Mouse (Mus musculus) testis, postnatal 10 days (tissue): Measurements from ENCODE around the gene Prkci.

Source experiments
- DNase-seq: peaks from one replicate; pipeline ENCODE4 v3.0.0; 2021; ENCODE audit warnings: low spot score

Prkci gene

DNA sequence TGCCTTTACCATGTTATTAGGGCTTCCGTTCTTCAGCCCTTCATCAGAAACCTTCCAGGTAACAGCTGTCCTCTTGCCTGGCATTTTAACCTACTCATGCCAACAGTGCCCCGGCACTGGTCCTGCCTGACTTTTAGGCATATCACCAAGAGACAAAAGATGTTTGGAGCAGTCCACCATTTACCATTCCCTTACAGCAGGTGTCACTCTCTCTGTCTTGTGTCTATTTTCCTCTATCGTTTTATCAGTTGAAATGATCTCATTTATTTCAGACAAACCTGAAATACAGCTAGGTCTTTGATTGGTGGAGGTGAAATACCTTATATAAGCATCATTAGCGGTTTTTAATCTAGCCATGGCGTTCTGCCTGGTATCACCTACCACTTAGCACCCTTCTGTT is 53.5 kb downstream of the Prkci start:
- no peak for DNase-seq

DNA sequence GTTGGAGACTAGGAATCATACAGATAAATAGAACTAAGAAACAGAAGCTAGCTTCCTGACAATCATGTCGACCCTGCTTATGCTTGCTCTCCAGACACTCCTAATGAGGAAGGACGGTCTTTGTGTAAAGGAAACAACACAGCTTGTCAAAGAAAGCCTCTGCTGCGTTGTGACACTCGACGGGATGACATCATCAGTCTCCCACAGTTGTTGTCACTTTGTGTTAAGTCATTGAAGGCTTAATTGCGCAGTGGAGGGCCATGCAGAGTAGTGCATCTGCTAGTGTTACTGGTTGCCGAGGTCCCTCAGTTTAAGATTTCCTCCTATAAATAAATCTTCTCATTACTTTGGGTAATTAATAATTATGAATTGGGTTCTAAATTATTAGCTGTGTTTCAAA is 54.8 kb downstream of the Prkci start:
- no peak for DNase-seq

DNA sequence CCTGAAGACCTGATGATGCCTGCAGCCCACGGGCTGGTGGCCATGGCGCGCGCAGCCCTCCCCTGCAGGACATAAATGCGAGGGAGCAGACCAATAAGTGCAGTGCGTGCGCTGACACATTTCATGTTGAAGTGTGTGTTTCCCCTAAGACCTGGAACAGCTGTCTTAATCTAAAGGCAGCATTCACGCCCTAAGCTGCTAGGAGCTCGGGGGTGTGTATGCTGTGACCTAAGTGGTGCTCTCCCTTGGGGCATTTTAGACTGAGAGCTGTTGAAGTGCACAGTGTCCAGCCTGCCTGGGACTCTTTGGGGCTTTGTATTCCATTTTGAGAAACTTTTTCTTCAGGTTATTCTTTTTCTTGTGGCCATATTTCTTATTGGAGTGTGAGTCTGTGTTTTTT is 56.2 kb downstream of the Prkci start:
- no peak for DNase-seq

DNA sequence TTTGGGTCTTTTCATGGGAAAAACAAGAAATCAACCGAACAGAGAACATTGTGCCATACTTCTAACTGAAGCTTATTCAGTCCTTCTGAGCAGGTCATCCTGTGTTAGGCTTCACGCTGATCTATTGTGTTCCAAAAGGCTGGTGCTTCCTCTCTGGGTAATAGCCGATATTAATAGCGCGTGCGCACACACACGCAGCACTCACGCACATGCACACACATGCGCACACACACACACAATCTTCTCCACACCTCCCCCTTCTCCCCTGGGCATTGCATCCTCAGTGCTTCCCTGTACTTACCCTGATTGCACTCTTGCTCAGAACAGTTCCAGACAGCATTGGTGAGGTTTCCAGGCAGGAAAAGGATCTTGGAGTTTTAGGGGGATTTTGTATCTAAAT is 57.6 kb downstream of the Prkci start:
- DNase-seq, result no peak

DNA sequence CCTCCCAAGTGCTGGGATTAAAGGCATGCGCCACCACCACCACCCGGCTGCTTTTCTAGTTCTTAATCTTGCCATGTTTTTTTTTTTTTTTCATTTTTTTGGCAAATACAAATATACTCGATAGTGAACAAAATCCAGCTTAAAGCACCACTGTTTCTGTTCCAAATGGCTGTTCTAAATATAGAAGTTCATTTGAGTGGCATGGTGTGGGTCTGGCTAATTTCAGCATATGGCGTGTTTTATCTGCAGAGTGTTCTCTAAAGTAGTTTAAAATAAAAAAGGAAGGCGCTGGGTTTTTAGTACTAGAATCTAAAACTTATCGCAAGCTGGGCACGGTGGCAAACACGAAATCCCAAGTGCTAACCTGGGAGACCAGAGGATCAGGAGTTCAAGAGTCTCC is 59.3 kb downstream of the Prkci start:
- no peak for DNase-seq

DNA sequence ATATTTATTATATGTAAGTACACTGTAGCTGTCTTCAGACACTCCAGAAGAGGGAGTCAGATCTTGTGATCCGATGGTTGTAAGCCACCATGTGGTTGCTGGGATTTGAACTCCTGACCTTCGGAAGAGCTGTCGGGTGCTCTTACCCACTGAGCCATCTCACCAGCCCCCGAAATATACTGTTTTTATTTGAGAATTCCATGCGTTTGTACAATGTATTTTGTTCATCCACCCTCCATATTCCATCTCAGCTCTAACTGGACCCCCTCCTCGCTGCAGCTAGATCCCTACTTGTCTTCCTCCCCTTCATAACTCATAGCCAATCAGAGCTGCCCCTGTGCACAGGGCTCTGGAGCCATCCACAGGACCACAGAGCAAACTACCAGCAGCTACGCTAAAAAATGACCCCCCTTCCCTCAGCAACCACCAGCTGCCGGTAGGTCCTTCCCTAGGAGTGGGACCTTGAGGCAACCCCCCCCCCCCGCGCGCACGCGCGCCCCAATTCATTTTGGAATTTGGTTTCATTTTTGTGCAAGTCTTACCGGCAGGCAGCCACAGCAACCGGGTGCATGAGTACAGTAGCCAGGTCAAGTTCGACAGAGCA is 60.6 kb downstream of the Prkci start:
- peak; percentile 50 for DNase-seq

DNA sequence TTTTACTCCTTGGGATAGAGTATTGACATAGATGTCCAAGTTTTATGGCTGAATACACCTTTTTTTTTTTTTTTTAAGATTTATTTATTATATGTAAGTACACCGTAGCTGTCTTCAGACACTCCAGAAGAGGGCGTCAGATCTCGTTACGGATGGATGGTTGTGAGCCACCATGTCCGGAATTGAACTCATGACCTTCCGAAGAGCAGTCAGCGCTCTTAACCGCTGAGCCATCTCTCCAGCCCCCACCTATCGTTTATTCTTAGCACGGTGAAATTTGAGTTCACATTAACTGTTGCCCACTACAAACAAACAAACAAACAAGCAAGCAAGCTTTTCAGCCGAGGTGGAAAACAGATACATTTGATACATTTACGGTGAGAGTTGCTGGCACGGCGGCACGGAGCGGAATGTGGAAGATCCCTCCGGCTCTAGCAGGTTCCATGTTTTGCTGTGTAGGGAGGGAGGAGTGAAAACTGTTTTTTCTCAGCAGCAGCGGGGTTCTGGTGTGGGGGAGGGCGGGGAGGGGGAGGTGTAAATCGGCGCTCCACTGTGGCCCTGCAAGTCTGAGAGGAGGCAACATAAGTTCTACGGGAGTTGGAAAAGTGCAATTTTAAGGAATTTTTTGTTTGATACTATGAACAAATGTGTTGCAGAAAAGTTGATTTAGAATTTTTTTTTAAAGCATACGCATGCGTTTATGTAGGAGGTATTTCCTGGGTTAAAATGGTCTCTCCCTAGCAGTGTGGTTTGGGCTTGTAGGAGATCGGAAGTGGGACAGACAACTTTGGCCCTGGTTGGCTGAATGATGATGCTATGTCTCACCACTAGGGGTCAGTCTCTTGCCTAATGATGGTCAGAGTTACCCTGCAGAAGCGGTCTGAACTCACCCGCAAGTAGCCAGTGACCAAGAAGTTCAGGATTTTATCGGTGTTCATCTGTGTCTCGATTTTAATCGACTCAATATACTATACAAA is 61.4 kb downstream of the Prkci start:
- peak; percentile 74 for DNase-seq

DNA sequence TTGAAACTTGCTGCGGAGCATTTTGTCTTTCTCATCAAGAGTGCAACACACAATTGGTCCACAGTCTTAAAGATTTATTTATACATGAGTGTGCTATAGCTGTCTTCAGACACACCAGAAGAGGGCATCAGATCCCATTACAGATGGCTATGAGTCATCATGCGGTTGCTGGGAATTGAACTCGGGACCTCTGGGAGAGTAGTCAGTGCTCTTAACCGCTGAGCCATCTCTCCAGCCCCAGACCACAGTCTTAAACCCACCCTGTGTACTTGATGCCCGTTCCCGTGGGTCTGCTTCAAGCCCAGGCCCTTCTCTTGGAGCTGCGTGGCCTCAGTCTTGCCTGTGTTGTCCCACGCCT is 65.2 kb downstream of the Prkci start:
- DNase-seq, result no peak

DNA sequence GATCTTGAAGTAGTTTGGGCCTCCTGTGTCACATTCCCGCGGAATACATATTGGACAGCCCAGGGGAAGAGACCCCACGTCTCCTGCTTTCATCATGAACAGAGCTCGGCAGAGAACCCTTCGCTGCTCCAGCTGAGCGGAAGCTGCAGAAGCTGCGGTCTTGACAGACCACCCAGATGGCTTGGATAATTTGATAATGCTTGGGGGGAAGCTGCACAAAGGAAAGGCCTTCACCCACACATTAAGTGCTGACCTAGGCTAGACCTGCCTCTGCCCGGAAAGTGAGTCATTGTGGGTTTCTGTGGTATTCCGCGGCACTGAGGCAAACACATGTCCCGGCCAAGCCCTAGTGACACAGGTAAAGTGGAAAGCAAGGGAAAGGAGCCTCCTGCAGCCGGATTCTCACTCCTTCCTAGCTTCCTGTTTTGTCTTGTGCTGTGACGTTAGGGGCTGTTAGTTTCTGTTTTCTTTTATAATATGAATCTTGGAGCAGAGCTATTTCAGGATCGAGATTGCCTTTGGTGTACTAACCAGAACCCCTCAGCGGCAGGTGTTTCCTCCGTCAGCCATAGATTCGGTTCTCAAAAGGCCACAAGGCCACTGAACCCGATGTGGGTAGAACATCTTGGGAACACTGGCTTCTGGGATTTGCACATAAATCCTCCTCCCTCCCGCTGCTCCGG is 65.7 kb downstream of the Prkci start:
- DNase-seq, result no peak

DNA sequence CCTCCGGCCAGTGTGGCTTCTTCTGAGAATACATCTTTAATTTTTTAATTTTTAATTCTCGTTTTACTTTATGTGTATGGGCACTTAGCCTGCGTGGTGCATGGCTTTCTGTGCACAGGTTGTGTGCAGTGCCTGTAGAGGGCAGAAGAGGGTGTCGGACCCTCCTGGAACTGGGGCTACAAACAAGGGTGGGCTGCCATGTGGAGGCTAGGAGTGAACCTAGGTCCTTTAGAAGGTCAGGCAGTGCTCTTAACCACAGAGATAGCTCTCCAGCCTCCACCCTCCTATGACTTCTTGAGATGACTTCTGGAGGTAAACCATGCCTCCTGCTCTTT is 66.2 kb downstream of the Prkci start:
- no peak for DNase-seq

DNA sequence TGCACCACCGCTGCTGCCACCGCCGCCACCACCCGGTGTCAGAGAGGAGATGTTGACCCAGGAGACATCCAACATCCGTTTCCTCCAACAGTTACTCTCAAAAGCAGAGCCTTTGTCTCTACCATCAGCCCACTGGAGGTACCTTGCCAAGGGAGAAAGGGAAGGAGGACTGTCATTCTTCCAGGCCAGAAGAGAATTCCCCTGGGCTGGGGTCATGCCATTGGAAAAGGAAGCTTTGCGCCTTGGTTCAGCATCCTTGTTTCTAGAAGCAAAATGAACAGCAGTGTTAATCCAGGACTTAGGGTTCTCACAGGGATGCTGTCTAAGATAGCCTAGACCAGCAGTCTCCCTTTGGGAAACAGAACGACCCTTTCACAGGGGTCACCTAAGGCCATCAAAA is 66.8 kb downstream of the Prkci start:
- DNase-seq, result no peak

DNA sequence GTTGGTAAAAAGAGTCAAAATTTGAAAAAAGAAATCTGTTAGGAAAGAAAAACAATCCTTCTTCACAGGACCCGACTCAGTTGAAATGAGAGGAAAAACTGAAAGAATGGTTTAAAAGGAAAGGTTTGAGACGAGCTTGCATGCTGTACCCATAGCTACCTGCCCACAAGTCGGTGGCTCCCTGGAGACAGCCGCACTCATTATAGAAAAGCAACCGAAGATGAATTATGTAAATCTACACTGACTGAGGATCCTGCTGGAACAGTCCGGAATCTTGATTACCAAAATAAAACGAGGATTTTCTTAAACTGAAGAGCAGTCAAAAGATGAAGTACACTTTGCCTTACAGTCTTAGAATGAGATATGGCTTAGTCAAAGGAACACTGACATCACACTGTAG is 72.9 kb downstream of the Prkci start:
- no peak for DNase-seq

DNA sequence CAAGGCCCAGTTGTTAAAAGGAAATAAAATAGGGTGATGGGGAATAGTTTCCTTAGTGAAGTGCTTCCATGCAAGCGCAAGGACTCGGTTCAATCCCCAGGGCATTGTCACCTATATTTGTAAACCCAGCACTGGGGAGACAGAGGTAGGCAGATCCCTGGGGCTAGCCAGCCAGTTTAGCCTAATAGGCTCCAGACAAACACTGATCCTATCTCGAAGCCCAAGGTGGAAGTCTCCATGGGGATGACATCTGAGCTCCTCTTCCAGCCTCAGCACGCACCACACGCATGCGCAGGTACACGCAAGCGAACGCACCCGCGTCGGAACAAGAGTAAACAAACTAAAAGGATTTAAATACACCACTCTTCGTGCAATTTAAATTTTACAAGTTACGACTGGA is 76.3 kb downstream of the Prkci start:
- no peak for DNase-seq

DNA sequence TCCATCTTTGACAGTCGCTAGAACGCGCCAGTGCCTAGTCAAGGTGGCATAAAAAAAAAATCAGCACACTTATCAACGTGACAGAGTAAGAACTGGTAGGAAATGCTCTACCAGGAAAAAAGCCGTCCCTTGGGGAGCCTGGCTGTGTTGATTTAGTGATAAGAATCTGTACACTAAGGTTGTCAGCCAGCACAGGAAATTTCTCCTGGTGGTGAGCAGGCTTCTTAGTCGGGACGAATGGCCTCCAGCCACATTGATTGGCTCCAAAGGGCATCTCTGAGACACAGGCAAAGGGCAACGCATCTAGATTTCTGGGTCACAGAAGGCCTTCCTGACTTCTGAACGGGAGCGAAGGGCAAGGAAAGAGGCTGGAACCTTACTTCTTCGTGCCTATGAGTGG is 80.3 kb downstream of the Prkci start:
- no peak for DNase-seq

DNA sequence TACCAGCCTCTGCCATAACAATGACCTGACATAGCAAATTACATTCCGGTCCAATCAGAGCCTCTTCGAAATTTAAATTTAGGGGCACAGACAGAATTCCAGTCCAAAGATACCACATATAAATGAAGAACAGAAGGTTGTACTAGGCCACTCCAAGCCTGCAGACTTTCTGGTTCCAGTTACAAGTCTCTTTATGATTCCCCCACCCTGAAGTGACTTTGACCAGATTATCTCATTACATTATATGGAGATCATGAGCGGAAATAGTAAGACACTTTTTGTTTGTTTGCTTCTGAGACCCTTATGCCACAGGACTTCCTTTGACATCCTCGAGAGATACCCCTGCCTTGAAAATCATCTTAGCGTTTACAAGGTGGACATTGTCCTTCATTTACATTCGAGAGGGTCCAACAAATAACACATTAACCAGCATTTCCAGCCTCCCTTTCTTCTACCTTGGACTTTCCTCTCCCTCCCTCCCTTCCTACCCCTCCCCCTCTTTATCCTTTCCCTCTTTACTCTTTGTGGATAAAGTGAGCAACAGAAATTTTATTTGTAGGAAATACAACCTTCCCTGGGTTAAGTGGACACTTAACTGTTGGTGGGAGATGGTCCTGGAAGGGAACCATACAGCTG is 81.6 kb downstream of the Prkci start:
- DNase-seq, result no peak

DNA sequence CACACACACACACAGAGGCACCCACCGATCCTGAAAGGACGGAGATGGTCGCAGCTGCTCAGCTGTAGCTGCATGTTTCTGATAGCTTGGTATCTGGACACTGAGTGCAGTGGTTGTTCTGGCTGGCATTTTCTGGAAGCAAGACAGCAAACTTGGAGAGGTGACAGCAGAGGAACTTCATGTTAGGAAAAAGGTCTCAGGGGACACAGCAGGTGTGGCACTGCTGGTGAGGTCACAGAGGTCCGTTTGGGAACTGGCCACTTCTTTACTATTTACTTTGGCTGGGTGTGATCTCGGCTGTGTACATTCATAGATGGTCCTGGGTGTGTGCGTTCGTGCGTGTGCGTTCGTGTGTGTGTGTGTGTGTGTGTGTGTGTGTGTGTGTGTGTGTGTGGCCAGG is 83.9 kb downstream of the Prkci start:
- no peak for DNase-seq

DNA sequence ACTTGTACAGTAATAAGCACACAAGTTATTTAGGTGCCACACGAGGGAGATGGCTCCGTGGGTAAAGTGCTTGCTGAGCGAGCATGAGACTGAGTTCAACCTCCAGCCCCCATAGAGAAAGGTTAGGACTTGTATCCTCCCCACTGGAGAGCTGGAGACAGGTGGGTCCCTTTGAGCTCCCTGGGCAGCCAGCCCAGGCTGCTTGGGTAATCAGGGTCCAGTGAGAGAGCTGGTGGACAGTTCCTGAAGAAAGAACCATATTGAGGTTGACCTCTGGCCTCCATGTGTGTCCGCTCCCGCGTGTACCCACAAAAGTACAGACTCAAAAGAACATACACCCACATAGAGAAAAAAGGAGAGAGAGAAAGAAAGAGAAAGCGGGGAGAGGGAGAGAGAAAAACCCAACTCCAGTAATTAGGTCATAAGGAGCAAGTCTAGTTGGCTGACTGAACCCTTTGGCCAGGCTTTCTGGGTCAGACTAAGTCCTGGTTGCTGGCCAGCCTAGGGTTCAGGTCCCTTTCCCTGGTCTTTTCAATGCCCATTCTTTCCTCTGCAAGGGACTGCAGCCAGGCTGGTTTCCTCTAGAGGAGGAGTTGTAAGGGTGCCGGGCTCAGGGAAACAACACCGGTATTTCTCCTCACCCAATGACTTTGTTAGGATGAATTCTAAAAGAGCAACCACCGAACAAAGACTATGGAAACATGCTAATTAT is 85.4 kb downstream of the Prkci start:
- DNase-seq, result no peak

DNA sequence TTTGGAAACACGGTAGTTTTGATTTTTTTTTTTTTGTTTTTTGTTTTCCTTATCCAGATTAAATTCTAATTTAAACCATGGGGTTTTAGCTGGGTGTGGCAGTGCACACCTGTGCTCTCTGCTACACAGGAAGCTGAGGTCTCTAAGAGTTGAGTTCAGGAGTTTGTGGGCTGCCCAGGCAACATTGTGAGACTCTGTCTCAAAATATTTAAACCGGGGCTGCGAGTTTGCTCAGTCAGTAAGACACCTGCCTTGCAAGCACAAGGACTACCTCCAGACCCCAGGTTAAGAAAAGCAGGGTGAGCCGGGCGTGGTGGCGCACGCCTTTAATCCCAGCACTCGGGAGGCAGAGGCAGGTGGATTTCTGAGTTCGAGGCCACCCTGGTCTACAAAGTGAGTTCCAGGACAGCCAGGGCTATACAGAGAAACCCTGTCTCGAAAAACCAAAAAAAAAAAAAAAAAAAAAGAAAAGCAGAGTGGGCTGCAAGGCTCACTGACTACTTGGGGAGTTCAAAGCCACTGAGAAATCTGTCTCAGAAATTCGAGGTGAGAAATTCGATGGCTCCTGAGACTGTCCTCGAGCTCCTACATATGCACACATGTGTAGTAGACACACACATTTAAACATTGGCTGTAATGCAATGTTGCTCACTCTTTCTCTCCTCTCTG is 87.4 kb downstream of the Prkci start:
- no peak for DNase-seq

DNA sequence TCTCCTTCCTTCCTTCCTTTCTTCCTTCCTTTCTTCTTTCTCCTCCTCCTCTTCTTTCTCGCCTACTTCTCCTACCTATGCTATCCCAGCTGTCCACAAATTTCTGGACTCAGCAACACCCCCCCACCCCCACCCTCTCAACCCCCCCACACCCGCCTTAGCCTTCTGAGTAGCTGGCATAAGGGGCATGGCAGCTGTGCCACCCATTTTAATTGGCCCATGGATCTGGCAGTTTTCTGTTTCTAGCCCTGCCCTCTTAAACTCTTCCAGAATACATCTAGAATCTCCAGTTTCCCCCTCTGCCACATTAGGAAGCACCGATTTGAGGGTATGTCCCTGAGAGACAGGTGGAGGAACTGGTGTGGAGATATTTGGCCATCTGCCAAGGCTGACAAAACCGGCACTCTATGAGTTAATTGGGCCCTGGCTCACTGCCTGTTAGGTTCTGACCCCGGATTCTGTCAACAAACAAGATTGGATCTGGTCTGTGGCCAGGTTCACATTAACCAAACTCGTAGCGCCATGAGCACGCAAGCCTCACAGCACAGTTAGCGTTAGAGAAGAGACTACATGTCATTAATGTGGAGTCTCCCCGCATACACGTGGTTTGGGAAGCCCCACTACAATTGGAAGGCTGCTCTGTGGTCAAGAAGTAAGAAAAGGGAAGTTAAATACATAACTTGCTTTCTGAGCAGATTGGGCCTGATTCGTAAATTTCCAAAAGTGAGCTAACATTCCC is 88.1 kb downstream of the Prkci start:
- DNase-seq, result peak; percentile 64

DNA sequence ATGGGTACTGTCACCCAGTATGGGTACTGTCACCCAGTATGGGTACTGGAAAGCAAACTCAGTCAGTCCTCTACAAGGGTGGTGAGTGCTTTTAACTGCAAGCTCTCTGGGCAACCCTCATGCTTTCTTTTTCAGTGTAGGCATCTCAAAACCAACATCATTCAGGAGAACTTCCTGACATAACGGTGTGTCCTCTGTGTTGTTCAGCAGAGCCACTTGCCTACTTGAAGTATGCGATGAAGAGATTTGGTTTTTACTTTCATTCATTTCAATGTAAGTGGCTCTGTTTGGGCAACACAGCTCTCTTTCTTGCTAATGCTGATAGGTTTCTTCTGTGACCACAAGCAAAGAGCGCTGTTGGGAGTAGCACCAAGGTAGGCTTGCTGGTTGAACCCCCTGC is 89.5 kb downstream of the Prkci start:
- no peak for DNase-seq
